Mouse (Mus musculus): Measurements from ENCODE around the gene Ccdc163. TPM values are rescaled to one million over a fixed set of nuclear protein-coding genes. Genes with fewer than 3 reads are reported as not detected.

The Ccdc163 gene
- polyA plus RNA-seq, 1 experiment: not detected

DNA sequence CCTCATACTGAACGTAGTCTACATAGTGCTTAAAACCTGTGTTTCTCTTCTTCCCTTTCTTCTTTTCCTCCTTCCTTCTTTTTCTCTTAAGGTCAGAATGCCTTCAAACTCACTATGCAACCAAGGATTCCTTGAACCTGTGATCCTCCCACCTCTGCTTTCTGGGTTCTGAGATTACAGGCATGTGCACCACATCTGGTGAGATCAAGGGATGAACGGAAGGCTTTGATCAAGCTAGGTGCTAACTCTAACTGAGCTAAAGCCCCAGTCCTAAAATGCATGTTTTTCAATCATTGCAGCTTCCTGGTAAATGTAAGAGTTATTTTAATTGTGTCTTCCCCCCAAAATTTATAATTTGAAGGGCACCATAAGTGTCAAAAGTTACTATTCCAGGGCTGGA is 26.7 kb downstream of the Ccdc163 start:
- Histone ChIP-seq H3K4me3 (ENCODE audit: insufficient read depth, low read depth, low read length) (no peak overlapping the region), H3K27ac (ENCODE audit: insufficient read depth, low read depth, low read length) (no peak overlapping the region), H3K4me1 (ENCODE audit: control insufficient read depth, insufficient read depth, low read length) (no peaks in the 10 kb centered on the region)
- TF ChIP-seq POLR2A (IDR thresholded peaks at IDR 0.05; ENCODE audit: insufficient read depth, low read depth, low read length) (no peak), CTCF (IDR thresholded peaks at IDR 0.05; ENCODE audit: insufficient read depth, low read depth, low read length) (no peak)
- 98% methylated on average over 2 of the region's 2 CpGs for WGBS

DNA sequence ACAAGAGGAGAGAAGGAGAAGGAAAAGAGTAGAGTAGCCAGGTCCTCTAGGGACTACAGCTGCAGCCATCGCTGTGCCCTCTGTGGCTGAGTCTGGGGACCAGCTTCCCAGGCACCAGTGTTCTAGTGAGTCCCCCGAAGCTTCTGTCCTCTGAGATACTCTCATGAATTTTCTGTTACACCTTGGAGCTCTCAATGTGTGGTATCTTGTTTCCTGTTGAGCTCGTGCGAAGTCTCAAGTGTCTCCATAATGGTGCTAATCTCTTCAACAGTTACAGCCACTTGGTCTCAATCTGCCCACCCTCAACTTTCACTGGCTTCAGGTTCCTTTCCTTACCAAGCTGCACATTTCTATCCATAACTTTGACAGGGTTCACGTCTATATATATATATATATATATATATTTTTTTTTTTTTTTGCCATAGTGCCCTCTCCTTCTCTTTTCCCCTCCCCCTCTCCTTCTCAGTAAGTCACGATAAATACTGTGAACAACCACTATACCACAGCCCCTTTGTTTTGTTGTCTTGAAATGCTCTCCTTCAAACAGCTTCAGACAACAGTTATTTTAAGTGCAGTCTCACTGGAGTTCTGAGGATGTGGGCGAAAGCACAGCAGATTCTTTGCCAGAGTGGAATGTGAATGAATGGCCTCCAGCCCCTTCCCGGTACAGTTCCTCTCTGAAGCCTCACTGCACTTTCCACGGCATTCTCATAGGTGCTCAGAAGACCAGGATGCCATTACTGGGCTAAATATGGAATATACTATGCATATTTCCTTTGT is 30.9 kb downstream of the Ccdc163 start:
- Histone ChIP-seq H3K4me1 (ENCODE audit: control insufficient read depth, insufficient read depth, low read length) (no peaks in the 10 kb centered on the region), H3K27ac (ENCODE audit: insufficient read depth, low read depth, low read length) (no peak overlapping the region), H3K4me3 (ENCODE audit: insufficient read depth, low read depth, low read length) (no peak overlapping the region)
- WGBS: 62% methylated on average over 9 of the region's 9 CpGs
- TF ChIP-seq POLR2A (IDR thresholded peaks at IDR 0.05; ENCODE audit: insufficient read depth, low read depth, low read length) (no peak), CTCF (IDR thresholded peaks at IDR 0.05; ENCODE audit: insufficient read depth, low read depth, low read length) (no peak)

DNA sequence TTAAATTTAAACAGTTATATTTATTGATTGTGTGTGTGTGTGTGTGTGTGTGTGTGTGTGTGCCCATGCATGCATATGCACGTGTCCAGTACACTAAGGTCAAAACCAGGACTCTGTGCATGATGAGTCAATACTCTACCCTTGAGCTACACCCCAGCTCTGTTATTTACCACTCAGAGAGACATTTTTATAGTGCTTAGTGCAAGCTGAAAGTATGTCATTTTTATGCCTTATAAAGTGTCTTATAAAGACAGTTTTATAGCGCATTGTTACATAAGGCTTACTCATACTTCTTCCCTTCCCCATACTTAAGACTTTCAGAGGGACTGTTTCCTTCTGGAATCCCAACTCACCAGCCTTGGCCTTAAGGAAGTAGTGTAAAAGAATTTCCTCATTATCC is 41.4 kb downstream of the Ccdc163 start:
- Histone ChIP-seq H3K4me3 (ENCODE audit: insufficient read depth, low read depth, low read length) (no peak overlapping the region), H3K27ac (ENCODE audit: insufficient read depth, low read depth, low read length) (no peak overlapping the region), H3K4me1 (ENCODE audit: control insufficient read depth, insufficient read depth, low read length) (no peaks in the 10 kb centered on the region; the same call in 1 of the 2 replicates)
- 94% methylated on average over 2 of the region's 2 CpGs for WGBS
- TF ChIP-seq CTCF (IDR thresholded peaks at IDR 0.05; ENCODE audit: insufficient read depth, low read depth, low read length) (no peak), POLR2A (IDR thresholded peaks at IDR 0.05; ENCODE audit: insufficient read depth, low read depth, low read length) (no peak)

DNA sequence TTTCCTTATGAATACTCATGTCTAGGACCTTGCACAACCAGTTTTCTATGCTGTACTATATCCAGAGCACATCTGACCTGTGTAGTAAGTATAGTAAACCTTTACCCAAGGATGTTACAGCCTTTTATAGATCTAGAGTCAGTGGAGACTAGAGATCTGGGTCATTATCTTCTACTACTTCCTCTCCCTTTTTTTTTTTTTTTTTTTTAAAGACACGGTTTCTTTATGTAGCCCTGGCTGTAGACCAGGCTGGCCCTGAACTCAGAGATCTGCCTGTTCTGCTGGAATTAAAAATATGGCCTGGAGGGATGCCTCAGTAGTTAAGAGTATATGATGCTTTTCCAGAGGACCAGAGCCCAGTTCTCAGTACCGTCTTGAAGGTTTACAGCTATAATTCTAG is 53.6 kb downstream of the Ccdc163 start:
- Histone ChIP-seq H3K27ac (ENCODE audit: insufficient read depth, low read depth, low read length) (no peak overlapping the region), H3K4me1 (ENCODE audit: control insufficient read depth, insufficient read depth, low read length) (no peaks in the 10 kb centered on the region), H3K4me3 (ENCODE audit: insufficient read depth, low read depth, low read length) (no peak overlapping the region)
- 90% methylated on average over 2 of the region's 2 CpGs for WGBS
- no peak for TF ChIP-seq POLR2A (IDR thresholded peaks at IDR 0.05; ENCODE audit: insufficient read depth, low read depth, low read length)
- TF ChIP-seq CTCF (IDR thresholded peaks at IDR 0.05; ENCODE audit: insufficient read depth, low read depth, low read length): no peak

DNA sequence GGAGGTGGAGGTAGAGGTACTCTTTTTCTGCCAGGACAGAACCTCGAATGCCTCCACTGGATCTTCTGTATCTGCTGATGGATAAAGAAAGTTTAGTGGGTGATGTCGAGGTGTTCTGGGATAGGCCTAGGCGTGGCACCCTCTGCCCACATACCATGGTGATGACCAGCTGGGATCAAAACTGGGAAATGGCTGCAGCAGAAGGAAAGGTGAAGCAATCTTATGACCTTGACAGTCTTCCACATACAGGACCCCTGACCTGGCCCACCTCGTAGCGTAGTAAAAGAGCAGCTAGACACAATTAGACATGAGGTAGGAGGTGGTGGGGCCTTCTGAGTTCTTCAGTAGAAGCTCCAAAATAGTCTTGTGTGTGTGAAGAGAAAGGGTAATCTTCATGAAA is 55.7 kb downstream of the Ccdc163 start:
- no peak overlapping the region for H3K27ac ChIP-seq (ENCODE audit: insufficient read depth, low read depth, low read length)
- TF ChIP-seq POLR2A (IDR thresholded peaks at IDR 0.05; ENCODE audit: insufficient read depth, low read depth, low read length) (no peak), CTCF (IDR thresholded peaks at IDR 0.05; ENCODE audit: insufficient read depth, low read depth, low read length) (no peak)
- no peak overlapping the region for H3K4me3 ChIP-seq (ENCODE audit: insufficient read depth, low read depth, low read length)
- 96% methylated on average over 5 of the region's 5 CpGs for WGBS
- no peaks in the 10 kb centered on the region for H3K4me1 ChIP-seq (ENCODE audit: control insufficient read depth, insufficient read depth, low read length)

DNA sequence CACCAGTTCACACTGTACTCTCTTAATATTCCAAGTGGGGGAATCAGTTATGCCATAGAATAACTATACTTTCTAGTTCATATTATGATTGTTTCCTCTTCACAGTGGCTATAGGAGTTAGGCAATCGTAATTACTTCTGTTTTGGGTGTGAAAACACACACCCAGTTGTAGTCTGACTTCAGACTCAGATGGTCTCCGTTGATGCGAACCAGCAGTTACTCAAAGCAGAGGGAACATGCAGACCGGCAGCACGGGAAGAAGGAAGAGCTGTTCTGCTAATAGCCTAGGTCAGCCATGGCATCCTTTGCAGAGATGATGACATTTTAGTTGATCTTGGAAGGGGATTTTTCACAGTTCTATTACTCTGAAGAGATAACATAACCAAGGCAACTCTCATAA is 60.2 kb downstream of the Ccdc163 start:
- 89% methylated on average over 5 of the region's 5 CpGs for WGBS
- no peak overlapping the region for H3K4me3 ChIP-seq (ENCODE audit: insufficient read depth, low read depth, low read length)
- H3K4me1 ChIP-seq (ENCODE audit: control insufficient read depth, insufficient read depth, low read length): no peaks in the 10 kb centered on the region
- no peak overlapping the region for H3K27ac ChIP-seq (ENCODE audit: insufficient read depth, low read depth, low read length)
- no peak for TF ChIP-seq POLR2A (IDR thresholded peaks at IDR 0.05; ENCODE audit: insufficient read depth, low read depth, low read length)
- TF ChIP-seq CTCF (IDR thresholded peaks at IDR 0.05; ENCODE audit: insufficient read depth, low read depth, low read length): no peak

DNA sequence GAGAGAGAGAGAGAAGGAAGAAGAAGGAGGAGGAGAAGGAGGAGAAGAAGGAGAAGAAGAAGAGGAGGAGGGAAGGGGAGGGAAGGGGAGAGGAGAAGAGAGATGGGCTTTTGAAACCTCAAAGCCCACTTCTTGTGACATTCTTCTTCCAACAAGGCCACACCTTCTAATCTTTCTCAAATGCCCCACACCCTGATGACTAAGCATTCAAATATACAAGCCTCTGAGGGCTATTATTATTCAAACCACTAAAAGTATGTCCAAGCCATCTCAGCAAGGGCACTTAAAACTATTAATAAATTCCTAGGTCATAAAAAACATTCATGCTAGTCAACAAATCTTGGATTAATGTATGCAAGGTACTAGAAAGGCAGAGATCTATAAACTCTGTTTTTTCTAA is 60.8 kb downstream of the Ccdc163 start:
- no peak overlapping the region for H3K4me3 ChIP-seq (ENCODE audit: insufficient read depth, low read depth, low read length)
- no peaks in the 10 kb centered on the region for H3K4me1 ChIP-seq (ENCODE audit: control insufficient read depth, insufficient read depth, low read length)
- TF ChIP-seq CTCF (IDR thresholded peaks at IDR 0.05; ENCODE audit: insufficient read depth, low read depth, low read length) (no peak), POLR2A (IDR thresholded peaks at IDR 0.05; ENCODE audit: insufficient read depth, low read depth, low read length) (no peak)
- H3K27ac ChIP-seq (ENCODE audit: insufficient read depth, low read depth, low read length): no peak overlapping the region

DNA sequence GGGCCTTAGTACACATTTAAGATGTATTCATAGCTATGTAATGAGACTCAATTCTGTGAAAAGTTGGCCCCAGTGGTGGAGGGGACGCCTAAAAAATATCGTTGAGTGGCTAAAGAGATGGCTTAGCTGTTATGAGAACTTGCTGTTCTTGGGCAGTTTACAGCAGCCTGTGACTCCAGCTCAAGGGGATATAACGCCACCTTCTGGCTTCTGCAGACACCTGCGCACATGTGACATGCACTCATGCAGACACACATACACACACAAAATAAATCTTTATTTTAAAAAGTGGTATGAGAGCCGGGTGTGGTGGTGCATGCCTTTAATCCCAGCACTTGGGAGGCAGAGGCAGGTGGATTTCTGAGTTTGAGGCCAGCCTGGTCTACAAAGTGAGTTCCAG is 68.1 kb downstream of the Ccdc163 start:
- 91% methylated on average over 5 of the region's 5 CpGs for WGBS
- no peaks in the 10 kb centered on the region for H3K4me1 ChIP-seq (ENCODE audit: control insufficient read depth, insufficient read depth, low read length)

DNA sequence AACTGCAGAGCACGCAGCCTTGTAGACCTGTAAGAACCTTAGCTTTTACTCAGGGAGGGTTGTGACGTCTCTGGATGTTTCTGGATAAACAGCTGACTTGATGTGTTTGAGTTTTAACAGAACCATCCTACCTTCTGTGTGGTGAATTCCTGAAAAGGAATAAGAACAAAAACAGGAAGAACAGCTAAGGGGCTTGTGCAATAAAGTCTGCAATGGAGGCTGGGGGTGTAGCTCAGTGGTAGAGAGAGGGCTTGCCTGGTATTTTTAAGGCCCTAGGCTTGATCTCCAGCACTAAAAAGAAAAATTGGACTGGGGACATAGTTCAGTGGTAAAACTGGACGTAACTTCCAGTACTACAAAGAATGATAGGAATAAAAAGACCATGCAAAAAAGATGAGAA is 68.8 kb downstream of the Ccdc163 start:
- no peak overlapping the region for H3K4me3 ChIP-seq (ENCODE audit: insufficient read depth, low read depth, low read length)
- 0 out of 2 replicates have a peak, but pooled peaks cover 1% of the 10 kb centered on the region for H3K4me1 ChIP-seq (ENCODE audit: control insufficient read depth, insufficient read depth, low read length)
- WGBS: 93% methylated on average over 3 of the region's 3 CpGs
- TF ChIP-seq CTCF (IDR thresholded peaks at IDR 0.05; ENCODE audit: insufficient read depth, low read depth, low read length): no peak
- no peak overlapping the region for H3K27ac ChIP-seq (ENCODE audit: insufficient read depth, low read depth, low read length)

More for the DNA sequence above, 68.1 kb downstream of the Ccdc163 start:
- no peak overlapping the region for H3K27ac ChIP-seq (ENCODE audit: insufficient read depth, low read depth, low read length)
- H3K4me3 ChIP-seq (ENCODE audit: insufficient read depth, low read depth, low read length): no peak overlapping the region
- TF ChIP-seq CTCF (IDR thresholded peaks at IDR 0.05; ENCODE audit: insufficient read depth, low read depth, low read length): no peak
- TF ChIP-seq POLR2A (IDR thresholded peaks at IDR 0.05; ENCODE audit: insufficient read depth, low read depth, low read length): no peak
